Mouse (Mus musculus) heart, postnatal 36 days (tissue): ENCODE data around the gene Lypd8. TPM values are rescaled to one million over a fixed set of nuclear protein-coding genes. Genes with fewer than 3 reads are reported as not detected.

Experiments used
- DNase-seq, 2 experiments: peaks; one replicate each; pipeline ENCODE4 v3.0.0; 2021 to 2022
- intact Hi-C: fragments of 180-260 bp; cut with DNase I; formaldehyde crosslinking; loops from one replicate; pipeline ENCODE4 v1.15.1; 2025
- total RNA-seq, 2 experiments: library from RNA; stranded (reverse); gene quantifications; 2 replicates each; pipeline ENCODE4 v1.2.3; 2021

Gene Lypd8
- total RNA-seq, 2 experiments from 2014 or later, result not detected

- intact Hi-C loops, result no loop called here
- DNase-seq, result no peak
Measured at GRCm38 (mm10) chr11:58382471-58382870, 3.6 kb downstream of the Lypd8 start.

DNA sequence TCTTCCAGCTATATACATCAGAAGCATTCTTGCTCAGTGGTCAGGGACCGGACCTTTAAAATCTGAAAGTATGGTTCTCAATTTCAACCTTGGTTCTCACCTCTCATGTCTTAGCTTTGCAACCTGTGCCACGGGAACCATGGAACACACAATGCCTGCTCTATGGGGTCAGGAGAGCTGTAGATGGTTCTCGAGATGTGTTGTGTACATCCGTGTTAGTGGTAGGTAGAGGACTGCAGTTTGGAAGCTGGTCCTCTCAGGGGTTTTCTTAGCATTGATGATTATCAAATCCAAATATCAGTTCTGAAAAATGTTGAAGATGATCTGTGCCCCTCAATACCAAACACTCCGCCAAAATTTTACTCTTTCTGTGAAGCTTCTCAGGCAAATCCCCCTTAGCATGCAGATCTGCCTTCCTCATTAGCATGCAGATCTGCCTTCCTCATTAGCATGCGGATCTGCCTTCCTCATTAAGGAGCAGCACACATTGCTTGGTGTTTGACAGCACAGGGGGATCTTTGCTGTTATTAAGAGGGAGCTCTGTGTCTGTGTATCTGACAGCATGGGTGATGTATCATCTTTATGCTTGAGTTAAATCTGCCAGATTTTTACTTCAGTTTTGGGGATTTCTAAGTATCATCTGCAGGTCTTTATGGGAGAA, 21.3 kb downstream of the Lypd8 start:
- intact Hi-C loops, result no loop called here

GRCm38 (mm10) chr11:58400655-58401054, 21.8 kb downstream of the Lypd8 start:
- intact Hi-C loops, result no loop called here
- DNase-seq, result no peak

More for the DNA sequence above, 21.3 kb downstream of the Lypd8 start:
- DNase-seq, result no peak

DNA sequence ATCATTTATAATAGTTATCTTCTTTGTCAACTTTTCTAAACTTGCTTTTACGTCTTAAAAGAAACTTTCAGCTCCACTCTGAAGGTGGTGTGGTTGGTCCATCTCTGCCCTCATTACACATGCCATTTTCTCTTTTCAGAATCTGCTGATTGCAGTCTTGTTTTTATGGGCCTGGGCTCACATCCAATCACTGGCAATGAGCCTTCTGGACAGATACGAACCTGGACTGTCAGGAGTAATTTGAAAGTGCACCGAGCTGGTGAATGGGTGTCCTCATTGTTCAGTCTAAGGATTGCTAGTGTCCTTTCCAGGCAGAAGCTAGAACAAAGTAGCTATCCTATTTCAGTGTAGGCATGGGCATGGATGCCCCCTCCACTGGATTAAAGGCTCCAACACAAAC, 29.2 kb downstream of the Lypd8 start:
- intact Hi-C loops, result no loop called here
- DNase-seq, result no peak

DNA sequence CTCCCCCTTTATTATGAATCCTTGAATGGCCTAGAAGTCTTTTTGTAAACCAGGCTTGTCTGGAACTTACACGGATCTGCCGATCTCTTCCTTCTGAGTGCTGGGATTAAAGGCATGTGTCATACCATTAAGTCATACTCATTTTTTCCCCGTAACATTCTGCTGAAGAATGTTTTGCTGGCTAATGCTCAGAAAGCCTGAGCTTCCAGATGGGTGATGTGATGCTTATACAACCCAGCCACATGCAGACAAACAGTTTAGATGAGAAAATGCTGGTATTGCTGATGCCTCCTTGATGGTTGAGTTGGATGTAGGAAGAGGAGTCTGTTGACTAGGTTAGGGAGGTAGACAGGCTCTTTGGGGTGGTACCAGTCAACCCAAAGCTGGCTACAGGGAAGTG, 39.5 kb downstream of the Lypd8 start:
- intact Hi-C loops, result no loop called here
- no peak for DNase-seq

GRCm38 (mm10) chr11:58420815-58421214, 42.0 kb downstream of the Lypd8 start, which contains the start of gene 1810065E05Rik:
Gene 1810065E05Rik, plus strand, starts transcription at chr11:58421111.
- intact Hi-C loops, result no loop called here
- no peak for DNase-seq

- intact Hi-C loops, result no loop called here
- DNase-seq, result no peak
Measured at GRCm38 (mm10) chr11:58432259-58432658, 53.4 kb downstream of the Lypd8 start, which contains the start of gene Gm12253. Gene Gm12253, plus strand, starts transcription at chr11:58432559.

DNA sequence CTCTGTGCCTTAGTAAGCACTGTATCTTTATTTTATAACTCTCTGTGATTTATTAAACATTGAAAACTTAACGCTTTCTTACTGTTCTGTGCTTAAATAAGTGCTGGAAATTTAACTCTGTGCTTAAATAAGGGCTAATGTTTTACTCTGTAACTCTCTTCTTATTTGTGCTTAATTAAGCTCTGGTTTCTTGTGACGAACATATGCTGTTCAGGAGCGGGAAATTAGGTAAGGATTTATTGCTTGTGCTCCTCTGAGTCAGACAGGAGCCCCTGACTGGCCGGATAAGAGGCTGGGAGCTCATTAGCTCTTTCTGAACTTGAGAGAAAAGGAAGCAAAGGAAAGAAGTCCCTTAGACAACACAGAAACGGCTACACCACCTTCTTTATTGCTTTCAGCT, 59.0 kb downstream of the Lypd8 start:
- no peak for DNase-seq
- intact Hi-C loops, result no loop called here

Other genes with a start within 250 kb of the Lypd8 start
- 1 to 10 TPM; 8.3 to 9.9 TPM for gene Gemin5, start 210.5 kb upstream of the Lypd8 start, total RNA-seq
- gene Mrpl22, start 207.4 kb upstream of the Lypd8 start, total RNA-seq, result 10 to 100 TPM; 50.3 to 53.8 TPM
- gene Igtp, start 179.5 kb upstream of the Lypd8 start, total RNA-seq, result 1 to 10 TPM; 8.7 to 9.2 TPM
- 10 to 100 TPM; 10.9 to 13.7 TPM for gene Irgm2, start 179.4 kb upstream of the Lypd8 start, total RNA-seq
- gene 4930438A08Rik, start 104.2 kb upstream of the Lypd8 start, total RNA-seq, result not detected
- gene Zfp692, start 72.0 kb upstream of the Lypd8 start, total RNA-seq, result 1 to 10 TPM; 3.1 to 4.0 TPM
- gene Zfp672, start 48.7 kb upstream of the Lypd8 start, total RNA-seq, result 10 to 100 TPM; 36.4 to 40.8 TPM
- 10 to 100 TPM; 34.5 to 35.5 TPM for gene Sh3bp5l, start 48.3 kb upstream of the Lypd8 start, total RNA-seq
- not detected for gene 1810065E05Rik, start 42.1 kb downstream of the Lypd8 start, total RNA-seq
- not detected for gene Gm12253, start 53.5 kb downstream of the Lypd8 start, total RNA-seq
- gene Lypd9, start 73.9 kb downstream of the Lypd8 start, total RNA-seq, result not detected
- not detected for gene Olfr30, start 83.2 kb downstream of the Lypd8 start, total RNA-seq
- not detected for gene Olfr332, start 113.5 kb downstream of the Lypd8 start, total RNA-seq
- gene Olfr331, start 123.5 kb downstream of the Lypd8 start, total RNA-seq, result not detected
- gene Olfr330, start 155.8 kb downstream of the Lypd8 start, total RNA-seq, result not detected
- not detected for gene Olfr329-ps, start 167.4 kb downstream of the Lypd8 start, total RNA-seq
- gene Olfr328, start 176.6 kb downstream of the Lypd8 start, total RNA-seq, result not detected
- under 1 TPM in 1 of 2 experiments, not detected in 1; 0.17 TPM for gene Olfr224, start 191.5 kb downstream of the Lypd8 start, total RNA-seq
- not detected for gene Olfr325, start 198.7 kb downstream of the Lypd8 start, total RNA-seq
- not detected for gene Olfr324, start 216.1 kb downstream of the Lypd8 start, total RNA-seq
- gene 2210407C18Rik, start 237.0 kb downstream of the Lypd8 start, total RNA-seq, result 10 to 100 TPM in 1 of 2 experiments, 1 to 10 TPM in 1; 7.7 to 15.5 TPM